Mouse (Mus musculus): Measurements from ENCODE around the gene Grin1. TPM values are rescaled to one million over a fixed set of nuclear protein-coding genes. Genes with fewer than 3 reads are reported as not detected.
A peak's percentile ranks its signal among the peaks of the same experiment; 100 is the strongest.

Grin1 gene
- total RNA-seq, 2 experiments from 2014 or later = 10.0 to 10.5 TPM

- no peak for DNase-seq (ENCODE audit: low spot score in 2 of 2)
Measured at GRCm38 (mm10) chr2:25287927-25288649, 30.9 kb downstream of the Grin1 start, which contains the start of gene Tmem210. Tmem210 (plus strand) TSS chr2:25288145.

DNA sequence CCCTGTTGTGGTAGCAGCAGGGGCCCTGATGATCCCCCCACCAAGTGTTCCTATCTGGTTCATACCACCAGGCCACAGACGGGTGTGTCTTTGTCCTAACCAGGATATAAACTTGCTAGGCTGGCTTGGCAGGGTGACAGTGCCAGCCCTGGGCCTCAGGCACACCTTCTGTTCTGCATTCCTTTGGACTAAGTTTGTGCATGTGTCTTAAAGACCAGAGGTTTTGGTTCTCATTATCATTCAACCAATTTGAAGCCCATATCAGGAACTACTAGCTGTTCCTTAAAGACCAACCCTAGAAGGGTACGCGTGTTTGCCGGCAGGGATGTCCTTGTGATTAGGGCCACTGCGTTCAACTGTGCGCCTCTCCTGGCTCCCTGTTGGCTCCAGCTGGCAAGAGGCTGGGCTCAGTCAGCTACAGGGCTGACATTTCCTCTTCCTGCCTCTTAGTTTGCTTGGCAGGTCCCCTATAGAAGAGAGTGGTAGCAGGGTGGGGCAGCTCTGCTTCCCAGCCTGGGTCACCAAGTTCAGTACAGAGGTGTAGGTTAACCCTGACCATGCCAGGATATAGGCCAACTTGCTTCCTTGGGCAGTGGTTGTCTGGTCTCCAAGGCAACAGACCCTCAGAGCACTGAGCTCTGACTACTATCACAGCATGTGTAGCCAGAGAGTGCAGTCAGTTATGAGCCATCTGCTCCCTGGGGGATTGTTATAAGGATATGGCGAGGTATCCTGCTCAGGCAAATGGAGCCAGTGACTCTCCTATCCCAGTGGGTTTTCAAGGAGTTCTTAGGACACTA lies 31.9 kb downstream of the Grin1 start:
- no peak for DNase-seq (ENCODE audit: low spot score in 2 of 2)

GRCm38 (mm10) chr2:25286314-25286713 lies 32.7 kb downstream of the Grin1 start:
- no peak for DNase-seq (ENCODE audit: low spot score in 2 of 2)

DNA sequence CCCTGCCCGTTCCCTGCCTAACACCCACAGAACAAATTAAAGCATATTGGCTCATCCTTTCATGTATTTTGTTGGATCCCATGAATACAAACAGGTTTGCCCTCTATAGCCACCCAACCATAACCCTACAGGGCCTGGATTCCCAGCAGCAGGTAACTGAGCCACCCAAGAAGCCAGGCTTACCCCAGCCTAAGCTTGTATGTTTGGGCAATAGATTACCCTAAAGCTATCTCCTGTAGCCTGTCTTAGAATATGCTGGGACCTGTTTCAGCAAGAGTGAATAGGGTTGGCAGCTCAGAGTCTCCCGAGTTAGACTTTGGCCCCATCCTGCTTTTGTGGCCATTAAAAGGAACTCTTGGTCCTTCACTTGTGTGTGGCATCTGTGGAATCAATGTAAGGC lies 33.4 kb downstream of the Grin1 start:
- no peak for DNase-seq (ENCODE audit: low spot score in 2 of 2)

DNA sequence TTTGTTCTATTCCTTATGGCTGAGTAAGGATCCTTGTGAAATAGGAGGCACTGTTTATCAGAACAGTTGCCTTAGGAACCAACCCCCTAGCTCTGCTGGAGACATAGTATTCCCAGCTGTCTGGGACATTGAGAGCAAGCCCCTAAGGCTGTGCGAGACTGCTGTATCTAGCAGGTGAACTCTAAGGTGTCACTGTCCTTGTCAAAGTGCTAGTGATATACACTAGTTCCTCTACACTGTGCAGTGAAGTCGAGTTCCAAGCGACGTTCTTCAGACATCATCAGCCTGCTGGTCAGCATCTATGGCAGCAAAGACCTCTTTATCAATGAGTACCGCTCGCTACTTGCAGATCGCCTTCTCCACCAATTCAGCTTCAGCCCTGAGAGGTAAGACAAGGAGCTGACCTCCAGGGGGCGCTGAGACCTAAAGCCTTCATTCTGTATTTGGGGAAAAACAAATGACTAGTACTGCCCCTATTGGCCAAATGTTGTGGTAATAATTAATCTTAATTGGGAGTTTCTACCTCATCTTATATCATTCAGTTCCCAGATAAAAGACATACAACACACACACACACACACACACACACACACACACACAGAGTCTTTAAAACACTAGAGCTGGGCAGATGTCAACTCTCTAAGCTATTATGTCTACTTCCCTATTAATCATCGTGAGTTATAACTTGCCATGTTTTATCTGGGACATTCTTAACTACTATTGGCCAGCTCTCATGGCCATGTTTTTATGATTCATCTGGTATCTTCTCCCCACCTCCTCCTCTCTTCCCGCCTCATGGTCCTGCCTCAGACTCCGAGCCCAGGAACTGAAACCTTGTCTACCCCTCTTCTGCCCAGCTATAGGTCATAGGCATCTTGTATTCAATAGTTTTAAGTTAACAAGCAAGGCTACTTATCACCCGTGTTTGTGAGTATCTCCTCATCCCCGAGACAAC lies 39.8 kb downstream of the Grin1 start:
- DNase-seq (ENCODE audit: low spot score in 2 of 2) = peak; percentile 72 to 76

- DNase-seq (ENCODE audit: low spot score in 2 of 2) = no peak
Measured at GRCm38 (mm10) chr2:25273010-25273409, 46.0 kb downstream of the Grin1 start.

DNA sequence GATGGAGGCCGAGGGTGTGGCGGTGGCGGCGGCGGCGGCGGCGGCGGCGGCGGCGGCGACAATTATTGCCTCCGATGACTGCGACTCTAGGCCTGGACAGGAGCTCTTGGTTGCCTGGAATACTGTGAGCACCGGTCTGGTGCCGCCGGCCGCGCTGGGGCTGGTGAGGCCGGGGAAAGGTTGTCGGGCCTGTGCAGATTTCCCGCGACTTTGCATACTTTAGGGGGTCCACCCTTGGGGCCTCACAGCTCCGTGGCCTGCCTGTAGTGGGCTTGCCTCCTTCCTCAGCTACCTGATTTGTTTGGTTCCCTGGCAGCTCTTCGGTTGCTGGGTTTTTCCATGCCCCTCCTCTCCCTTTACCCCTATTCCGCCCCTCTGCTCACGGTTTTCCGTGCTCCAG lies 46.5 kb downstream of the Grin1 start:
- DNase-seq (ENCODE audit: low spot score in 2 of 2) = no peak

- DNase-seq (ENCODE audit: low spot score in 2 of 2) = peak; percentile 99
Measured at GRCm38 (mm10) chr2:25271827-25272511, 47.0 kb downstream of the Grin1 start, which contains the start of the genes Ssna1 and Anapc2. Ssna1 (minus strand) TSS chr2:25272438. Anapc2 (plus strand) TSS chr2:25272478.

DNA sequence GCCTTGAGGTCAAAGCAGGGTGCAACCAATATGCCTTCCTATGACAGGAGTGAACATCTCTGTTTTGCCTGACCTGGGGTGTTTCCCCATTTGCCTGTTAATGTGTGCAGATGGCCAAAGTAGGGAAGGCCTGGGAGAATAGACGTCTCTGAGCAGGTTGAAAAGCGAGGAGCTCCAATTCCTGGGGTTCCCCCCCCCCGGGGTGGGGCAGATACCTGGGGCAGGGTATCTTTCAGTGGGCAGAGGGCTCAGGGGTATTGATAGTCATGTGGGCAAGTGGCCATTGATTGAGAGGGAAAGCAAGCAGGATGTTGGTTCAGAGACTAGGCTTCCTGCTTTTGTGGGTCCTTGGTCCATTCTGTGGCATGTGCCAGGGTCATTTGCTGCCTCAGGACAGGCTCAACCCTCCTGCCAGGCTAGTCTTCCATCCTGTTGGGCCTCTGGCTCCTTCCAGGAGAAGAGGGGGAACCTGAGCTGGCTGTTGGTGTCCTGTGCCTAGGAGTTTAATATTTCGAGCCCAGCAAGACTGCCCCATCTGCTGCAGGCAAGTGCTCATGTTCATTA lies 51.2 kb downstream of the Grin1 start:
- no peak for DNase-seq (ENCODE audit: low spot score in 2 of 2)

- no peak for DNase-seq (ENCODE audit: low spot score in 2 of 2)
Measured at GRCm38 (mm10) chr2:25267241-25267640, 51.7 kb downstream of the Grin1 start.

DNA sequence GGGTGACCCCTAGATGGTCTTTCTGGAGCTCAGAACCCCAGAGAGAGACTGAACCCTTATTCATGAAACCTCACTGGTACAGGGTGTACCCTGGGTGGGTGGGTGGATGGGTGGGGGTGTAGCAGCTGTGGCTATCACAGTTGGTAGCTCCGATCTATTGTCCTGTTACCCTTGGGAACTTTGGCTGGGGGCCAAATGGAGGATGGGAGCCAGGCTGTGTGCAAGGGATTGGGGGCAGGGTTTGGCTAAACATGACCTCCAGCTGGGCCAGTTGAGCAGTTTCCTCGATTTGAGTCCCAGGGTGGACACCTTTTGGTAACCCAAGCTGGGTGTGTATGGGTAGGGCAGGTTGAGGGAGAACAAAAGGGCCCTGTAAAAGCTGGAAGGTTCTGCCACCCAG lies 52.3 kb downstream of the Grin1 start:
- no peak for DNase-seq (ENCODE audit: low spot score in 2 of 2)

DNA sequence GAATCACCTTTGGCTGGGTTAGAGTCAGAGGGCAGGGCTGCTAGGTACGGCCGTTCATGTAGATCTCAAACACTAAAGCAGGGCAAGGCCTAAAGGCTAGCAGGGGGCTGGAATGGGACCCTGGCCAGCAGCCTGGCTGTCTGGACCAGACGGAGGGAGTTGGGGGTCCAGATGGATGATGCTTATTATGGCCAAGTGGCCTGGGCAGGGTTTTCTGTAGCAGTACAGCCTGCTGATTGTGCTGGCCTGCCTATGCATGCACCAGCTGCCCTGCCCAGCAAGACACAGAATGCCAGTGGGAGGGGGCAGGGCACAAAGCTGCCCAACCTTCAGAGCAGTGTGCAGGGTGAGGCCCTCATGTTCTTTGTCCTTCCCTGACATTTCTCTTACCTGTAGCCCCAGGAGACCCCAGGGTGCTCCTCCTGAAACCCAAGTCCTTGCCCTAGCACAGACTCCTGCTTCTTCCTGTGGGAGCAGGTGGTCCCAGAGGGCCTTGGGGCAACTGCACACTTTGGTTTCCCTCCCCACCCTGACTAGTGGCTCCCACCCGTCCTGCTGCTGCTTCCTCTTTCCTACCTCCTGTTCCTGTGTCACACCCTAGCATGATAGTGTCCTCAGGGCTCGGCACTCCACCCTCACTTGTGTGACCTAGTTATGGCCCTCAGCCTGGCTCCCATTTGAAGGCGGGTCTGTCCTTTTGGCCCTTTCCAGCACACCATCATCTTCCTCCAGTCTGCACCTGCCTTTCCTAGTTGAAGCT lies 52.9 kb downstream of the Grin1 start:
- DNase-seq (ENCODE audit: low spot score in 2 of 2) = no peak

DNA sequence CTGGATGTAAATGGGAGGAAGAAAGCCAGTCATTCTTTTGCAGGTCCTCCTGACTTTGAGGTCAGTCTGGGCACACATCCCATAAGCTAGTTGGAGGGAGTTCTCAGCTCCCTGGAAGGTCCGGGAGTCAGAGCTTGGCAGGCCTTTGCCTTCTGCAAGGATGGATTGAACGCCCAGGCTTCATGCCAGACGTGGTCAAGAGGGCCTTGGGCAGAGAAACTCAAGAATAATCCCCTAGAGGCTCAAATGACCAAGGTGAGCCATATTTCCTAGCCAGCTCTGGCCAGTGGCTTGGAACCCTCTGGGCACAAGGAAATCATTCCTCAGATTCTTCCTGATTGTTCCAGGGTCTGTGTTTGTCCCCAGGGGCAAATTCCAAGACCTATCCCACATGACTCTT lies 54.1 kb downstream of the Grin1 start:
- DNase-seq (ENCODE audit: low spot score in 2 of 2) = no peak

- DNase-seq (ENCODE audit: low spot score in 2 of 2) = no peak
Measured at GRCm38 (mm10) chr2:25264286-25264660, 54.7 kb downstream of the Grin1 start.

DNA sequence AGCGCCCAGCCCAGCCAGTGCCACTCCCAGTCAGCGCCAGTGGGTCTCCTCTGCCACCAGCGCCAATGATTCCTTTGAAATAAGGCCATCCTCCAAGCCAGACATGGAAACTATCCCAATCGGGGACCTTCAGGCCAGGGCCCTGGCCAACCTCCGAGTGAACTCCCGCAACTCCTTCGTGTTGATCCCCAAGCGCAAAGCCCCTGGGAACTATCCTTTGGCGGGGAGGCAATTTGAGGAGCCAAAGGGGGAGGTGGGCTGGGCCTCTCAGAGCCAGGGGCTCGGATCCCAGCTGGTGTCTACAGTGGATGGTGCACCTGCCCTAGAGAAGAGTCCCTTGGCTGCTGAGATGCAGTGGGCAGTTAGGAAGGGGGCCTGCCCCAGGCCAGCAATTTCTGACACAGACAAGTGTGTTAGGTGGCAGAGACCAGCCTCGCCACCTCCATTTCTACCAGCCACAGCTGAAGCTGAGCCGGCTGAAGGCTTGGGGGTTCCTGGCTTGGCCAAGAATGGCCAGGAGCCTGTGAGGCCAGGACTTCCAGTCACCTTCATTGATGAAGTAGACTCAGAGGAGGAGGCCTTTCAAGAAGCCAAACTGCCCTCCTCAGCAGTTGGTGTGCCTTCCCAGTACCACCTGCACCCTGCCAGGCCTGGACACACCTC lies 55.2 kb downstream of the Grin1 start:
- DNase-seq (ENCODE audit: low spot score in 2 of 2) = no peak

DNA sequence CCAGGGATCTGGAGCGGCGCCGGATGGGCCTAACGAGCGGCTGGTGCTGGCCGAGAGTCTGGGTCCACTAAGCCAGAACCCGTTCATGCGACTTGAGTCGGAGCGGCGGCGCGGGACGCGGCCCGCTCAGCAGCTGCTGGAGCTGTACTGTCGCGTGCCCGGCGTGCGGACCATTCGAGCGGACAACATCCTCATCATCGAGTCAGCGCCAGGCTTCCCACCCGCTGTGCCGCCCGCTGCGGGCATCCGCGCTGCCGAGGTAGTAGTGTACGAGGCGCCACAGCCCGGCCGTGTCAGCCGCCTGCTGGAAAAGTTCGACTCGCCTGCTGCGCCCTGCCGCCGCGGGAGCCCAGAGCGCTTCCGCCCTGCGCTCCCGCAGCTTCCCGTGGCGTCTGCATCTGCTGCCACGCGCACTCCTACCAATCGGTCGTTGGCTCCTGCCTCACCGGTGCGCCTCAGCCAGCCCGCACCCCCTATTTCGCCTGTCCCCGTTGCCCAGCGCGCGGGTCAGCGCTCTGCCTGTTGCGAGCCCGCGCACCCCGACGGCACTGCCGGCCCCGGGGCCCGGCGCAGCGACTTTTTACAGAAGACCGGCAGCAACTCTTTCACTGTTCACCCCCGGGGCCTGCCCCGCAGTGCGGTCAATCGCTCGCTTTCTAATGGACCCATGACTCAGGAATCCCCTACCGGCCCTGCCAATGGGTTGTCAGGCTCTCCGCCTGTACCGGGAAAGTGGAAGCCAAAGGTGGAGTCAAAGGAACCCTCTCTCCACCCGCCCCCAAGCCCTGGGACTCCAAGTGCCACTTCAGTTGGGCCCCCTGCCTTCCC lies 56.0 kb downstream of the Grin1 start:
- peak; percentile 31 to 43 for DNase-seq (ENCODE audit: low spot score in 2 of 2)

GRCm38 (mm10) chr2:25262291-25262767 lies 56.7 kb downstream of the Grin1 start, which contains the start of gene Tprn:
Tprn (plus strand) TSS chr2:25262618.
- DNase-seq (ENCODE audit: low spot score in 2 of 2) = peak; percentile 83 to 88

DNA sequence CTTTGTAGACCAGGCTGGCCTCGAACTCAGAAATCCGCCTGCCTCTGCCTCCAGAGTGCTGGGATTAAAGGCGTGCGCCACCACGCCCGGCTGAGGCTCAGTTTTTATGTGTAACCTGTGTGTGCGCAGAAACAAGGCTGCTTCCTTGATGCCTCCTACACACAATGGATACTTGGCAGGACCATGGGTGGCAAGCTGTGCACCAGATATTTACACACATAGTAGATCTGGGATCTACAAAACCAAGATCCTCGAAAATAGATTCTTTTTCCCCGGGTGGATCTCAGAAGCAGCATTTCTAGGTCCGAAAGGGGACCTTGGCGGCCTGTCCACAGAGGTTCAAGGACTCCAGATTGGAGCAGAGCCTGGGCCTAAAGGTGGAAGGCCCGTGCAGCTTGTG lies 57.1 kb downstream of the Grin1 start:
- no peak for DNase-seq (ENCODE audit: low spot score in 2 of 2)

Data from adrenal gland, adult 18-20 months (tissue).